16 mouse cellular contexts compared by ENCODE assay signal in the genomic region with DNA sequence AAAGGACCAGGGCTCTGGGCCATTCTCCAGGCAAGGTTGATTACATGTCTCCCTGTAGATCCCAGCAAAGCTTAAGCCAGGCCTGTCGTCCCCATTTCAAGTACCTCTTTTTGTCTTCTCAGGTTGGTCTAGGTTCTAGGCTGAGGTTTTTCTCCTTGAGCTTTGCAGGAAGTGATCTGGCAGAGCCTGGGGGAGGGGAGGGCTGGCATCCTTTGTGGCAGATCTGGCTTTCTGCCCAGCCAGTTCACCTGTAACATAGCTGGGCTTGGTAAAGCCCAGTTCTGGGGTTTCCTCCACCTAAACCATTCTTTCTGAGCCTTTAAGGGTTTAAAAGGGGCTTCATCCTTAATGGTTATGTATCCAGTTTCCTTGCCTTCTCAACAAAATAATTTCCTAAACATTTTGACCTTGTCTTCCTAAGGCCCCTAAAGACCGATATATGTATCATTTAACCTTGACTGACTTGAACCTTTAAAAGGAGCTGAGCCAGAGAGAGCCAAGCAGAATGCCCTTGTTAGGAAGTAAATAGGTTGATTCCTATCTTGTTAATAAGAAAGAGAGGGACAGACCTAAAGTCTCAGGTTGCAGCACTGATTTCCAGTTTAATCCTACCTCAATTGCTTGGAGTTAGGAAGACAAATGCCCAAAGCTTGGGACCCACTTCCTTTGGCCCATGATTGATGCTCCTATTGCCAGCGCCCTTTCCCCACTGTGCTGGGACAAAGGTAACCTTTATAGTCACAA. TPM values are rescaled to one million over a fixed set of nuclear protein-coding genes. Genes with fewer than 3 reads are reported as not detected.
DNase-seq lines count a peak whose midpoint lies in the region; ATAC-seq and TF ChIP-seq lines count a peak whose summit lies in the region.
"Had no signal": no experiment of that assay in that cellular context is flagged by ENCODE, and none has a peak within 500 bp of the region (broad histone marks: within the 10 kb centered on the region; RNA-seq: fewer than 3 reads in every experiment).

A gene (plus strand): TSS at position 694 of the 744 bp plus-strand sequence.

- H3K36me3 ChIP-seq in liver, embryonic 13.5 days, result peaks cover 28% of the 10 kb centered on the region

- ATAC-seq in liver, embryonic 13.5 days (ENCODE audit: low read depth), result no peak

- H3K27me3 ChIP-seq in liver, embryonic 13.5 days, result no peaks in the 10 kb centered on the region
- H3K27me3 ChIP-seq: embryonic facial prominence, embryonic 13.5 days had no signal

- peaks cover 48% of the 10 kb centered on the region for H3K4me1 ChIP-seq in liver, embryonic 13.5 days (replicated peaks)

- intact Hi-C loops in gastrocnemius, adult 2 months (cut with DNase I), result no loop called here

- no peaks in the 10 kb centered on the region for H3K9me3 ChIP-seq in liver, embryonic 13.5 days (replicated peaks)
- H3K9me3 ChIP-seq: embryonic facial prominence, embryonic 13.5 days; G1E; heart, embryonic 10.5 days; hindbrain, embryonic 10.5 days had no signal

- H3K4me3 ChIP-seq in liver, embryonic 13.5 days (replicated peaks), result no peak within 1 kb of the TSS
- no peak within 1 kb of the TSS for H3K4me3 ChIP-seq in gastrocnemius, adult 2 months
- H3K4me3 ChIP-seq: embryonic facial prominence, embryonic 13.5 days; heart, embryonic 10.5 days; hindbrain, embryonic 10.5 days had no signal

- H3K9ac ChIP-seq in liver, embryonic 13.5 days, result no peak within 1 kb of the TSS

- TF ChIP-seq CTCF in gastrocnemius, adult 2 months (IDR thresholded peaks at IDR 0.05), result no peak

- no peak for DNase-seq in liver, embryonic 13.5 days
- DNase-seq in liver, result no peak
- peak; percentile 27 for DNase-seq in cerebellum, adult 8-10 months
- DNase-seq in kidney, postnatal 10 days, result peak; percentile 54
- DNase-seq in thymus, postnatal 10 days (ENCODE audit: low spot score in 2 of 2), result peak; percentile 22 to 43
- DNase-seq in gastrocnemius, adult 2 months, result no peak
- DNase-seq in frontal cortex, postnatal 25 days (ENCODE audit: low spot score in 2 of 2), result no peak
- DNase-seq in retina, postnatal 1 day, result no peak

- H3K4me2 ChIP-seq in liver, embryonic 13.5 days, result no peak within 1 kb of the TSS; the same call in 1 of the 2 replicates
- H3K4me2 ChIP-seq: embryonic facial prominence, embryonic 13.5 days had no signal

- WGBS in liver, embryonic 13.5 days (ENCODE audit: insufficient replicate concordance), result 76% methylated on average over 3 of the region's 3 CpGs

- H3K27ac ChIP-seq in liver, embryonic 13.5 days, result peak within 1 kb of the TSS; percentile 15
- no peak within 1 kb of the TSS for H3K27ac ChIP-seq in gastrocnemius, adult 2 months
- H3K27ac ChIP-seq: embryonic facial prominence, embryonic 13.5 days; heart, embryonic 10.5 days; hindbrain, embryonic 10.5 days; macrophage had no signal

RNA-seq across cellular contexts. Expression of the gene that starts here (rescaled TPM):
- polyA plus RNA-seq in liver, embryonic 13.5 days (2015; fragmentation: Nextera tagmentation; extraction: Ambion mirVana), result 0.44 and 1.2 TPM in 2 replicates
- total RNA-seq in gastrocnemius, adult 2 months (2021), result not detected
- total RNA-seq: adrenal gland, adult 18-20 months; G1E; layer of hippocampus, adult 8-10 months; left cerebral cortex, postnatal 36 days had no signal
- polyA plus RNA-seq: embryonic facial prominence, embryonic 13.5 days; G1E; heart, embryonic 10.5 days; hindbrain, embryonic 10.5 days; macrophage had no signal

Comparison
In these comparisons a context has a peak if more than half of its experiments do, and no peak if none do; other contexts are left out.
1. DNase-seq: peak in cerebellum, adult 8-10 months (single experiment), kidney, postnatal 10 days (single experiment) and thymus, postnatal 10 days (2 of 2); none in liver, embryonic 13.5 days (single experiment), liver (single experiment), gastrocnemius, adult 2 months (single experiment), frontal cortex, postnatal 25 days (0 of 2) and retina, postnatal 1 day (single experiment).